Mouse (Mus musculus) NIH3T3 (cell line): Measurements from ENCODE around the gene Olfr1218.

Experiments
- DNase-seq: peaks from one replicate; pipeline ENCODE4 v3.0.0-alpha.2; 2012; ENCODE audit warnings: low read depth

The Olfr1218 gene

DNA sequence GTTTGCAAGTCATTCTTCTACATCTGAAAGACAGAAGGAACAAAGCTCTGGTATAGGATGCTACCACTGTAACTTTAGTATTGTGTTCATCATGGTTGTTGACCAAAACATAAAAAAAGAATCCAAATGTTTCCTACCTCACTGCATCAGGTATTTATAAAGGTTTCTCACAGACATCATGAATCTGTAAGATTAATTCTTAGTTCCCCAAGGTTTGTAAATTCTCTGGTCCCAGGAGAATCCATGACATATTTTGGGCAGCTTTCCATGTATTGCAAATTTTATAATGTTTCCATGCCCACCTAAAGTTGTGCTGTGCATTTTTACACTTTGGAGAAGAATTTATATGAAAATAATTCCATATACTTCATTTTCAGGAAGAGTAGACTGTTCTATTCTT is at the start of gene Olfr1218:
TSS of gene Olfr1218 (minus strand) at position 101 of the 400 bp plus-strand sequence.
- no peak for DNase-seq

DNA sequence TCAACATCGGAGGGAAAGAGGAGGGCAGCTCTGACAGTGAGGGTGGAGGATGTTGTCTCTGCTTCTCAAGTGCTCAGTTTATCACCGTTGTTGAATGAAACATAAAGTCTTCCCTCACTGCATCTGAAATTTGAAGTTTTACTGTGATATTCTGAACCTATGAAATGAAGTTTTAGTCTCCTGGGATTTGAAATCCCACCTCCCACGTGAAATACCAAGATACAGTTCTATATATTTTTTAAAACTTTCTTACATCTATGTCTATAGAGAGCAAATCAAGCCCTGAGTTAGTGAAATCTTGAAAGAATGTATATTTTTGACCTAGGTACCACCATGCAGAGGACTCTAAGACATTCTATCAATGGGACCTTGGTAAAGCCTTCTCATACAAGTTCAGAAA is 45.7 kb upstream of the Olfr1218 start, which contains the start of gene Olfr1220:
TSS of gene Olfr1220 (minus strand) at position 101 of the 400 bp plus-strand sequence.
- DNase-seq: no peak

GRCm38 (mm10) chr2:89105651-89106050 is 44.7 kb upstream of the Olfr1218 start:
- no peak for DNase-seq

- DNase-seq: no peak
Measured at GRCm38 (mm10) chr2:89093848-89094247, 32.9 kb upstream of the Olfr1218 start.

- DNase-seq: no peak
Measured at GRCm38 (mm10) chr2:89083413-89083812, 22.4 kb upstream of the Olfr1218 start, which contains the start of gene Olfr1219. Olfr1219 (minus strand) TSS chr2:89083513.

DNA sequence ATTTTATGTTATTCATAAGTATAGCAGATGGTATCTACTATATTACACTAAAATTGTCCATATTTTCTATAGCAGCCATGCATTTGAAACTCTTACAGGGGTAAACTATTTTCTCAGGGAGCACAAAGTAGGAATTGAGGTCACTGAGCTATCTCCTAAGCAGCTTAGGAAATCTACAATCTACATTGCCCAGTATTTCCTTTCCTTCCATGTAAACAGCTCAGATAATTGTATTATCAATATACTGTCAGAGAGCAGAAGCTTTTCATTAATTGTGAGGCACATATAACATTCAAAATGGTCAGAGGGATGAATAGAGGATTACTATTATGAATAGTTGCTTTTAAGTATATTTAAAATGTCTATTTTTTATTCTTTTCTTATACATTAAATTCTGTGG is 20.5 kb upstream of the Olfr1218 start:
- DNase-seq: no peak

DNA sequence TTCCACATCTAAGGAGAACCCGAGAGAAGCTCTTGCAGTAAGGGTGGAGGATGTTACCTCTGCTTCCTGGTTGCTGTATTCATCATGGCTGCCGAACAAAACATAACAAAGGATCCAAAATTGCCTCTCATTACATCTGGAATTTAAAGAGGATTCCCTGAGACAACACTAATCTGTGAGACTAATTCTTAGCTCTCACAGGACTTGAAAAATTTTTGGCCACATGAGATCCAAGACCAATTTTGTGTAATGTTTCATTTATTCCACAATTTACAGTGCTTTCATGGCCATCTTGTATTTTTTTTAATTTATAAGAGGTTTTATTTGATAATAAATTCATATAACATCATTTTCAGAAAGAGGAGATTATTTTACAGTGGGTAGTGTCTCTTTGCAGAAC is 29.0 kb downstream of the Olfr1218 start, which contains the start of gene Olfr1217:
TSS of gene Olfr1217 (minus strand) at position 101 of the 400 bp plus-strand sequence.
- DNase-seq: no peak

DNA sequence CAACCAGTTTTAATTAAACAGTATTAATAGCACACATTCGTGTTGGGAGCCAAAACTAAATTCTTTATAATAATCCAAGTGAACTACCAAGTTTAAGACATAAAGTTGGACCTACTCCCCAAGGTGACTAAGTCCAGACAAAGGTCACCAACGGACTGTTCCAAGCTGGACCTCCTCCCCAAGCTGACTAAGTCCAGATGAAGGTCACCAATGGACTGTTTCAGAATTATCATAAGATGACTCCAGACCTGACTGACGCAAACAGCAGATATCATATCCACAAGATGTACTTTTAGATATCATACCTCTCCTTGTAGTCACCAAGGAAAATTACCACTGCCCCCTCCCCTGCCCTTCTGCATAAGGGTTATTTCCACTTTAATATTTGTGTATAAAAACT is 39.6 kb downstream of the Olfr1218 start:
- peak; percentile 81 for DNase-seq

GRCm38 (mm10) chr2:89018240-89018639 is 42.7 kb downstream of the Olfr1218 start, which contains the start of gene Olfr1216:
Olfr1216 (minus strand) TSS chr2:89018340.
- DNase-seq: no peak

DNA sequence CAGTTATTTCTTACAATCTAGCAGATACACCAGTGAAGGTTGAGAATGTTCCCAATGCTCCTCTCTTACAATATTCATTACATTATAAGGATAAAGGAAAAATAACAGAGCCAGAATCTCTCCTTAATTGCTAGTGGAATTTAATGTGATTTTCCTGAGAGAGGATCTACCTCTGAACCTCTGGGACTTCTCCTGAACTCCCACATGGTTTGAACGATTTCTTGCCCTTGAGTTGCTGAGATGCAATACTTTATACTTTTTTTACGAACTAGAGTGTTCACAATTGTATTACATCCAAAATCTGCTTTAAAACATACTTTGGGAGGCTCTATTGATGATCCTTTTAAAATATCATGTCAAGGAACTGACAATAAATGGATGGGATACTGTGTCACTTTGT is 54.1 kb downstream of the Olfr1218 start, which contains the start of gene Olfr1215:
TSS of gene Olfr1215 (minus strand) at position 101 of the 400 bp plus-strand sequence.
- DNase-seq: no peak
